ENCODE assay signal across 18 mouse cellular contexts in genomic region chr6:113933261-113934151, GRCm38 (mm10).
DNase-seq lines count a peak whose midpoint lies in the region; ATAC-seq and TF ChIP-seq lines count a peak whose summit lies in the region.
"Had no signal": no experiment of that assay in that cellular context is flagged by ENCODE, and none has a peak within 500 bp of the region (broad histone marks: within the 10 kb centered on the region; RNA-seq: fewer than 3 reads in every experiment).

No protein-coding gene starts in this region.

- H3K4me3 ChIP-seq in hindbrain, embryonic 10.5 days: no peak overlapping the region
- no peak overlapping the region for H3K4me3 ChIP-seq in hindbrain, embryonic 11.5 days (ENCODE audit: low read depth, low read length)
- H3K4me3 ChIP-seq in midbrain, postnatal 0 days (ENCODE audit: low read depth, low read length): no peak overlapping the region
- no peak overlapping the region for H3K4me3 ChIP-seq in midbrain, embryonic 10.5 days
- no peak overlapping the region for H3K4me3 ChIP-seq in intestine, embryonic 16.5 days (ENCODE audit: low read length)
- H3K4me3 ChIP-seq in thymus, adult 2 months (ENCODE audit: control insufficient read depth, insufficient read depth, low read length): no peak overlapping the region
- H3K4me3 ChIP-seq: heart, embryonic 12.5 days; stomach, embryonic 15.5 days had no signal

- H3K27me3 ChIP-seq in hindbrain, embryonic 10.5 days (ENCODE audit: insufficient read depth, poor library complexity, severe bottlenecking): no peaks in the 10 kb centered on the region; the same call in 1 of the 2 replicates
- H3K27me3 ChIP-seq in hindbrain, embryonic 11.5 days (ENCODE audit: control insufficient read depth, insufficient read depth, low read length): no peaks in the 10 kb centered on the region
- H3K27me3 ChIP-seq in midbrain, postnatal 0 days (ENCODE audit: insufficient read depth, low read length): no peaks in the 10 kb centered on the region
- H3K27me3 ChIP-seq in midbrain, embryonic 10.5 days (ENCODE audit: low read depth, poor library complexity, severe bottlenecking): peaks cover 47% of the 10 kb centered on the region
- no peaks in the 10 kb centered on the region; the same call in 1 of the 2 replicates for H3K27me3 ChIP-seq in intestine, embryonic 16.5 days (replicated peaks; ENCODE audit: control insufficient read depth, insufficient read depth, low read length)
- no peaks in the 10 kb centered on the region for H3K27me3 ChIP-seq in thymus, adult 2 months (ENCODE audit: control insufficient read depth, insufficient read depth, low read length)
- H3K27me3 ChIP-seq: stomach, embryonic 15.5 days had no signal

- H3K9ac ChIP-seq in hindbrain, embryonic 11.5 days (ENCODE audit: low read depth, low read length): no peak overlapping the region
- H3K9ac ChIP-seq in midbrain, postnatal 0 days (replicated peaks; ENCODE audit: low read length, poor library complexity, severe bottlenecking): no peak overlapping the region
- H3K9ac ChIP-seq in intestine, embryonic 16.5 days (ENCODE audit: low read depth, low read length): no peak overlapping the region
- H3K9ac ChIP-seq: heart, embryonic 12.5 days; stomach, embryonic 15.5 days had no signal

- no peak for ATAC-seq in hindbrain, embryonic 11.5 days (ENCODE audit: low FRiP score)
- no peak; the same call in 1 of the 2 replicates for ATAC-seq in midbrain, postnatal 0 days (ENCODE audit: low FRiP score)
- ATAC-seq in intestine, embryonic 16.5 days: no peak

- no peak overlapping the region for H3K4me2 ChIP-seq in hindbrain, embryonic 11.5 days (replicated peaks; ENCODE audit: low read depth, low read length)
- H3K4me2 ChIP-seq in midbrain, postnatal 0 days (ENCODE audit: low read depth, low read length, poor library complexity, severe bottlenecking): no peak overlapping the region
- no peak overlapping the region for H3K4me2 ChIP-seq in intestine, embryonic 16.5 days (ENCODE audit: low read depth, low read length)
- H3K4me2 ChIP-seq: heart, embryonic 12.5 days; stomach, embryonic 15.5 days had no signal

- peak overlapping the region; percentile 67 for H3K27ac ChIP-seq in hindbrain, embryonic 10.5 days
- no peak overlapping the region for H3K27ac ChIP-seq in hindbrain, embryonic 11.5 days (ENCODE audit: low read depth, low read length)
- H3K27ac ChIP-seq in midbrain, postnatal 0 days (ENCODE audit: low read depth, low read length): peak overlapping the region; percentile 26; the same call in 1 of the 2 replicates
- no peak overlapping the region for H3K27ac ChIP-seq in midbrain, embryonic 10.5 days (replicated peaks)
- H3K27ac ChIP-seq in intestine, embryonic 16.5 days (ENCODE audit: low read length): no peak overlapping the region
- no peak overlapping the region for H3K27ac ChIP-seq in thymus, adult 2 months (ENCODE audit: control insufficient read depth, insufficient read depth, low read length)
- H3K27ac ChIP-seq: stomach, embryonic 15.5 days had no signal

- no peaks in the 10 kb centered on the region for H3K36me3 ChIP-seq in hindbrain, embryonic 10.5 days
- H3K36me3 ChIP-seq in hindbrain, embryonic 11.5 days (ENCODE audit: control insufficient read depth, insufficient read depth, low read length): no peaks in the 10 kb centered on the region
- no peaks in the 10 kb centered on the region for H3K36me3 ChIP-seq in midbrain, postnatal 0 days (ENCODE audit: insufficient read depth, low read length)
- no peaks in the 10 kb centered on the region for H3K36me3 ChIP-seq in midbrain, embryonic 10.5 days
- no peaks in the 10 kb centered on the region for H3K36me3 ChIP-seq in intestine, embryonic 16.5 days (ENCODE audit: control insufficient read depth, insufficient read depth, low read length)
- H3K36me3 ChIP-seq in thymus, adult 2 months (ENCODE audit: control insufficient read depth, insufficient read depth, low read length): no peaks in the 10 kb centered on the region
- H3K36me3 ChIP-seq: G1E; heart, embryonic 12.5 days; stomach, embryonic 15.5 days had no signal

- 60% methylated on average over 14 of the region's 14 CpGs for WGBS in hindbrain, embryonic 10.5 days
- 66% methylated on average over 14 of the region's 14 CpGs for WGBS in hindbrain, embryonic 11.5 days
- WGBS in midbrain, postnatal 0 days: 52% methylated on average over 14 of the region's 14 CpGs
- 71% methylated on average over 14 of the region's 14 CpGs for WGBS in midbrain, embryonic 10.5 days
- 74% methylated on average over 14 of the region's 14 CpGs for WGBS in intestine, embryonic 16.5 days
- WGBS in thymus, adult 2 months: 93% methylated on average over 14 of the region's 14 CpGs

- no peak for DNase-seq in hindbrain, embryonic 10.5 days (ENCODE audit: low spot score)
- DNase-seq in hindbrain, embryonic 11.5 days (ENCODE audit: low spot score): no peak
- DNase-seq in midbrain, postnatal 0 days (ENCODE audit: low spot score): peak; percentile 80
- no peak for DNase-seq in midbrain, embryonic 10.5 days (ENCODE audit: low spot score)
- DNase-seq in cerebellum, postnatal 10 days: peak; percentile 87 to 91
- DNase-seq in retina, postnatal 1 day: peak; percentile 69
- DNase-seq in thymus, adult 2 months: no peak
- DNase-seq: adrenal gland, adult 8-10 months; gastrocnemius, postnatal 14 days; kidney, adult 2 months; liver; lung, adult 18-20 months; lung, postnatal 36 days; thymus, postnatal 14 days had no signal

- TF ChIP-seq POLR2A in thymus, adult 2 months (IDR thresholded peaks at IDR 0.05; ENCODE audit: control insufficient read depth, extremely low read depth, insufficient read depth, low read length, poor library complexity): no peak

- no peaks in the 10 kb centered on the region for H3K9me3 ChIP-seq in hindbrain, embryonic 10.5 days
- no peaks in the 10 kb centered on the region for H3K9me3 ChIP-seq in hindbrain, embryonic 11.5 days (ENCODE audit: control insufficient read depth, low read length)
- no peaks in the 10 kb centered on the region for H3K9me3 ChIP-seq in midbrain, postnatal 0 days (ENCODE audit: low read length)
- no peaks in the 10 kb centered on the region for H3K9me3 ChIP-seq in midbrain, embryonic 10.5 days (replicated peaks)
- no peaks in the 10 kb centered on the region for H3K9me3 ChIP-seq in intestine, embryonic 16.5 days (ENCODE audit: control insufficient read depth, low read length)
- H3K9me3 ChIP-seq: heart, embryonic 12.5 days; stomach, embryonic 15.5 days had no signal

- H3K4me1 ChIP-seq in hindbrain, embryonic 10.5 days (replicated peaks): peaks cover 45% of the 10 kb centered on the region
- peaks cover 5% of the 10 kb centered on the region; the same call in 1 of the 2 replicates for H3K4me1 ChIP-seq in hindbrain, embryonic 11.5 days (replicated peaks; ENCODE audit: control insufficient read depth, insufficient read depth, low read length)
- 0 out of 2 replicates have a peak, but pooled peaks cover 7% of the 10 kb centered on the region for H3K4me1 ChIP-seq in midbrain, postnatal 0 days (ENCODE audit: insufficient read depth, low read length)
- peaks cover 48% of the 10 kb centered on the region for H3K4me1 ChIP-seq in midbrain, embryonic 10.5 days
- no peaks in the 10 kb centered on the region for H3K4me1 ChIP-seq in intestine, embryonic 16.5 days (ENCODE audit: control insufficient read depth, insufficient read depth, low read length)
- H3K4me1 ChIP-seq in thymus, adult 2 months (replicated peaks; ENCODE audit: control insufficient read depth, insufficient read depth, low read length): no peaks in the 10 kb centered on the region
- H3K4me1 ChIP-seq: heart, embryonic 12.5 days; stomach, embryonic 15.5 days had no signal

- TF ChIP-seq CTCF in midbrain, postnatal 0 days (IDR thresholded peaks at IDR 0.05): no peak
- TF ChIP-seq CTCF in thymus, adult 2 months (IDR thresholded peaks at IDR 0.05; ENCODE audit: borderline replicate concordance, control insufficient read depth, extremely low read depth, insufficient read depth, low read length, poor library complexity): no peak

Comparison
In these comparisons a context has a peak if more than half of its experiments do, and no peak if none do; other contexts are left out.
1. DNase-seq: peak in midbrain, postnatal 0 days (single experiment), cerebellum, postnatal 10 days (2 of 2) and retina, postnatal 1 day (single experiment); none in hindbrain, embryonic 10.5 days (single experiment), hindbrain, embryonic 11.5 days (single experiment), midbrain, embryonic 10.5 days (single experiment) and thymus, adult 2 months (single experiment).
2. H3K27ac ChIP-seq: peak in hindbrain, embryonic 10.5 days (single experiment) and midbrain, postnatal 0 days (single experiment); none in hindbrain, embryonic 11.5 days (single experiment), midbrain, embryonic 10.5 days (single experiment), intestine, embryonic 16.5 days (single experiment) and thymus, adult 2 months (single experiment).